Mouse (Mus musculus) cerebellum, adult 8-10 months (tissue): ENCODE measurements around the gene Hrk.

Experiments
- DNase-seq: peaks from one replicate; pipeline ENCODE4 v3.0.0; 2022

Hrk gene

GRCm38 (mm10) chr5:118164581-118164980, at the start of gene Hrk:
Gene Hrk (plus strand): TSS chr5:118164648.
- no peak for DNase-seq

GRCm38 (mm10) chr5:118118351-118118750, 46.1 kb upstream of the Hrk start:
- DNase-seq: no peak

- DNase-seq: no peak
These were observed 45.5 kb upstream of the Hrk start for GRCm38 (mm10) chr5:118118922-118119321.

GRCm38 (mm10) chr5:118120670-118121069, 43.8 kb upstream of the Hrk start:
- no peak for DNase-seq

GRCm38 (mm10) chr5:118121928-118122327, 42.5 kb upstream of the Hrk start:
- no peak for DNase-seq

GRCm38 (mm10) chr5:118123096-118123495, 41.4 kb upstream of the Hrk start:
- DNase-seq: no peak

- DNase-seq: no peak
These were observed 37.8 kb upstream of the Hrk start for GRCm38 (mm10) chr5:118126671-118127070.

GRCm38 (mm10) chr5:118128208-118128607, 36.2 kb upstream of the Hrk start:
- DNase-seq: no peak

GRCm38 (mm10) chr5:118128651-118129050, 35.8 kb upstream of the Hrk start:
- no peak for DNase-seq

- DNase-seq: no peak
These were observed 28.1 kb upstream of the Hrk start for GRCm38 (mm10) chr5:118136391-118136790.

GRCm38 (mm10) chr5:118139630-118140029, 24.8 kb upstream of the Hrk start:
- no peak for DNase-seq

GRCm38 (mm10) chr5:118142471-118142870, 22.0 kb upstream of the Hrk start:
- no peak for DNase-seq

GRCm38 (mm10) chr5:118143211-118144026, 21.0 kb upstream of the Hrk start:
- no peak for DNase-seq

- no peak for DNase-seq
These were observed 20.1 kb upstream of the Hrk start for GRCm38 (mm10) chr5:118144327-118144726.

- no peak for DNase-seq
These were observed 19.7 kb upstream of the Hrk start for GRCm38 (mm10) chr5:118144770-118145169.

- no peak for DNase-seq
These were observed 19.0 kb upstream of the Hrk start for GRCm38 (mm10) chr5:118145458-118145857.

GRCm38 (mm10) chr5:118145999-118146679, 18.3 kb upstream of the Hrk start:
- no peak for DNase-seq

GRCm38 (mm10) chr5:118147264-118147663, 17.2 kb upstream of the Hrk start:
- no peak for DNase-seq

- no peak for DNase-seq
These were observed 14.7 kb upstream of the Hrk start for GRCm38 (mm10) chr5:118149711-118150110.

- peak; percentile 82 for DNase-seq
These were observed 9.4 kb upstream of the Hrk start, which contains the start of gene Fbxw8 for GRCm38 (mm10) chr5:118154839-118155564. Gene Fbxw8 (minus strand): TSS chr5:118155464.

- DNase-seq: no peak
These were observed 8.9 kb upstream of the Hrk start for GRCm38 (mm10) chr5:118155565-118155947.

GRCm38 (mm10) chr5:118156976-118157375, 7.5 kb upstream of the Hrk start:
- DNase-seq: no peak

GRCm38 (mm10) chr5:118160691-118161090, 3.8 kb upstream of the Hrk start:
- DNase-seq: no peak

GRCm38 (mm10) chr5:118165462-118165861, 1.0 kb downstream of the Hrk start:
- DNase-seq: no peak
